Mouse (Mus musculus) liver, postnatal 0 days (tissue): ENCODE results near the gene Asic3. TPM values are rescaled to one million over a fixed set of nuclear protein-coding genes. Genes with fewer than 3 reads are reported as not detected.

Source experiments
- ATAC-seq: fragments of 200-750 bp; cut with Nextera tagmentation; 2 replicates; pipeline ENCODE4 v1.8.0; 2017; ENCODE audit warnings: mild to moderate bottlenecking, moderate library complexity
- DNase-seq: peaks from one replicate; pipeline ENCODE4 v3.0.0-alpha.2; 2016
- H3K27ac ChIP-seq: fragments of 300-500 bp; sonication (generic); 2 replicates; pipeline ENCODE4 v1.5.1; 2014; ENCODE audit warnings: antibody characterized with exemption, moderate library complexity, mild to moderate bottlenecking, low read depth
- H3K27me3 ChIP-seq: fragments of 300-500 bp; sonication (generic); 2 replicates; pipeline ENCODE4 v1.6.1; 2014; ENCODE audit warnings: low read length, control low read depth, mixed read lengths; ENCODE audit not compliant: insufficient read depth
- H3K36me3 ChIP-seq: fragments of 300-500 bp; sonication (generic); replicated peaks from 2 replicates; pipeline ENCODE4 v1.6.1; 2014; ENCODE audit warnings: mild to moderate bottlenecking, control low read depth, low read length, moderate library complexity, mixed read lengths; ENCODE audit not compliant: insufficient read depth
- H3K4me1 ChIP-seq: fragments of 300-500 bp; sonication (generic); 2 replicates; pipeline ENCODE4 v1.6.1; 2014; ENCODE audit warnings: antibody characterized with exemption, mild to moderate bottlenecking, control low read depth; ENCODE audit not compliant: insufficient read depth
- H3K4me2 ChIP-seq: fragments of 300-500 bp; sonication (generic); 2 replicates; pipeline ENCODE4 v1.6.1; 2014; ENCODE audit warnings: low read depth, mild to moderate bottlenecking, low read length, moderate library complexity, mixed read lengths
- H3K4me3 ChIP-seq: fragments of 300-500 bp; sonication (generic); 2 replicates; pipeline ENCODE4 v1.5.1; 2014; ENCODE audit warnings: low read depth, low read length
- H3K9ac ChIP-seq: fragments of 300-500 bp; sonication (generic); replicated peaks from 2 replicates; pipeline ENCODE4 v1.6.1; 2014; ENCODE audit warnings: mild to moderate bottlenecking, moderate library complexity
- H3K9me3 ChIP-seq: fragments of 300-500 bp; sonication (generic); 2 replicates; pipeline ENCODE4 v1.6.1; 2016; ENCODE audit warnings: mild to moderate bottlenecking, control low read depth, low read length, mixed read lengths
- CTCF ChIP-seq: sonication (generic); IDR thresholded peaks from 2 replicates; pipeline ENCODE4 v1.5.1; 2016; ENCODE audit warnings: antibody characterized with exemption, low read depth
- EP300 ChIP-seq: IDR thresholded peaks from 2 replicates; pipeline ENCODE4 v1.6.1; 2016; ENCODE audit warnings: antibody characterized with exemption, low read depth, mild to moderate bottlenecking
- WGBS: fragments of 180-500 bp; shearing (Covaris S2); extraction: QIAGEN DNeasy Blood & Tissue Kit; methylation state at CpG from one replicate; pipeline ENCODE4 v1.1.7; 2014; ENCODE audit not compliant: insufficient replicate concordance; 5-methylcytosine and 5-hydroxymethylcytosine counted together
- polyA plus RNA-seq: library from polyadenylated mRNA; unstranded; fragments of >200 nt; fragmentation: Nextera tagmentation; extraction: Ambion mirVana; gene quantifications from 2 replicates; pipeline ENCODE4 v1.2.1, GENCODE M21; 2015

Asic3 gene
- polyA plus RNA-seq, 1 experiment from 2014 or later = not detected

GRCm38 (mm10) chr5:24400362-24400761 is 12.8 kb upstream of the Asic3 start:
- H3K4me1 ChIP-seq = 0 out of 2 replicates have a peak, but pooled peaks cover under 1% of the 10 kb centered on the region
- TF ChIP-seq CTCF = no peak
- no peak for TF ChIP-seq EP300
- H3K27me3 ChIP-seq = no peaks in the 10 kb centered on the region
- H3K9me3 ChIP-seq = no peaks in the 10 kb centered on the region
- H3K9ac ChIP-seq = no peak overlapping the region
- H3K36me3 ChIP-seq = peaks cover 12% of the 10 kb centered on the region; the same call in 1 of the 2 replicates
- ATAC-seq (no peak), DNase-seq (no peak)
- 90% methylated on average over 11 of the region's 11 CpGs for WGBS
- H3K4me3 ChIP-seq = no peak overlapping the region
- no peak overlapping the region for H3K27ac ChIP-seq
- H3K4me2 ChIP-seq = no peak overlapping the region

GRCm38 (mm10) chr5:24400911-24401605 is 12.1 kb upstream of the Asic3 start:
- no peak overlapping the region for H3K9ac ChIP-seq
- no peaks in the 10 kb centered on the region for H3K4me1 ChIP-seq
- H3K4me2 ChIP-seq = no peak overlapping the region
- H3K36me3 ChIP-seq = peaks cover 12% of the 10 kb centered on the region; the same call in 1 of the 2 replicates
- WGBS = 84% methylated on average over 5 of the region's 5 CpGs
- no peak for ATAC-seq
- DNase-seq = no peak
- no peak overlapping the region for H3K4me3 ChIP-seq
- no peak overlapping the region for H3K27ac ChIP-seq
- TF ChIP-seq CTCF = no peak
- no peak for TF ChIP-seq EP300
- no peaks in the 10 kb centered on the region for H3K27me3 ChIP-seq
- no peaks in the 10 kb centered on the region for H3K9me3 ChIP-seq

- DNase-seq (no peak), ATAC-seq (no peak)
- H3K36me3 ChIP-seq = peaks cover 13% of the 10 kb centered on the region
- no peaks in the 10 kb centered on the region for H3K4me1 ChIP-seq
- no peak overlapping the region for H3K4me3 ChIP-seq
- H3K27ac ChIP-seq = no peak overlapping the region
- no peak overlapping the region for H3K4me2 ChIP-seq
- H3K9me3 ChIP-seq = no peaks in the 10 kb centered on the region
- 83% methylated on average over 9 of the region's 9 CpGs for WGBS
- no peaks in the 10 kb centered on the region for H3K27me3 ChIP-seq
- no peak for TF ChIP-seq CTCF
- no peak for TF ChIP-seq EP300
- no peak overlapping the region for H3K9ac ChIP-seq
Measured at GRCm38 (mm10) chr5:24401969-24402368, 11.2 kb upstream of the Asic3 start.

GRCm38 (mm10) chr5:24404594-24405360 is 8.4 kb upstream of the Asic3 start:
- Histone ChIP-seq H3K4me1 (no peaks in the 10 kb centered on the region), H3K27me3 (no peaks in the 10 kb centered on the region), H3K9me3 (no peaks in the 10 kb centered on the region), H3K4me3 (no peak overlapping the region), H3K36me3 (peaks cover 21% of the 10 kb centered on the region), H3K9ac (no peak overlapping the region), H3K4me2 (no peak overlapping the region), H3K27ac (no peak overlapping the region)
- WGBS = 68% methylated on average over 6 of the region's 6 CpGs
- ATAC-seq (no peak), DNase-seq (no peak)
- TF ChIP-seq CTCF (no peak), EP300 (no peak)

- WGBS = 70% methylated on average over 3 of the region's 3 CpGs
- DNase-seq = no peak
- no peak for ATAC-seq
- Histone ChIP-seq H3K4me2 (no peak overlapping the region), H3K27me3 (no peaks in the 10 kb centered on the region), H3K9me3 (no peaks in the 10 kb centered on the region), H3K4me1 (no peaks in the 10 kb centered on the region), H3K27ac (no peak overlapping the region), H3K9ac (no peak overlapping the region), H3K36me3 (peaks cover 21% of the 10 kb centered on the region), H3K4me3 (no peak overlapping the region)
- no peak for TF ChIP-seq EP300
- TF ChIP-seq CTCF = no peak
Measured at GRCm38 (mm10) chr5:24405389-24405876, 7.8 kb upstream of the Asic3 start.

GRCm38 (mm10) chr5:24408651-24409050 is 4.5 kb upstream of the Asic3 start:
- Histone ChIP-seq H3K9ac (no peak overlapping the region), H3K4me3 (no peak overlapping the region), H3K27me3 (no peaks in the 10 kb centered on the region), H3K9me3 (no peaks in the 10 kb centered on the region), H3K27ac (no peak overlapping the region), H3K36me3 (peaks cover 10% of the 10 kb centered on the region), H3K4me2 (no peak overlapping the region), H3K4me1 (no peaks in the 10 kb centered on the region)
- no peak for DNase-seq
- TF ChIP-seq EP300 (no peak), CTCF (no peak)
- WGBS = 87% methylated on average over 13 of the region's 13 CpGs
- no peak for ATAC-seq
